ENCODE assay signal across 20 mouse cellular contexts in the genomic region with DNA sequence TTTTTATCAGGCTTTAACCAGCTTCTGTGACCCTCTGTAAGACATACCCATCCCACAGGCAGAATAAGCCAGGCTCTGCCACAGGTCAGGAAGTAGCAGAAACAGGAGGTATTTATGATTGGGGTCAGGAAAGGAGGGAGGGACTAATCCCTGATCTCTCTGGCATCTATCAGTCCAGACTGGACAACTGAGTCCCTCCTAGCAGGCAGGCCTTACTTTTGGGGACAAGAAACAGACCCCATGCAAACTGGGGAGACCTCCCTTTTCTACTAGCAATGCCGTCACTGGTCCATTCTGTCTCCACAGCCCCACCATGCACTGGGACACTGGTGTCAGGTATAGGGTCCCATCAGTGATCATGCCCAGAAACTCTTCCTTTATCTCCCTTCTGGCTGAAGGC. TPM values are rescaled to one million over a fixed set of nuclear protein-coding genes. Genes with fewer than 3 reads are reported as not detected.
A peak's percentile ranks its signal among the peaks of the same experiment; 100 is the strongest.
DNase-seq lines count a peak whose midpoint lies in the region; ATAC-seq and TF ChIP-seq lines count a peak whose summit lies in the region.
"Had no signal": no experiment of that assay in that cellular context is flagged by ENCODE, and none has a peak within 500 bp of the region (broad histone marks: within the 10 kb centered on the region; RNA-seq: fewer than 3 reads in every experiment).

No protein-coding gene starts in this region.

- no peak for DNase-seq in left cerebral cortex, adult 2 months (ENCODE audit: extremely low spot score in 1 of 2, low spot score in 2 of 2)
- no peak for DNase-seq in left cerebral cortex, postnatal 25 days (ENCODE audit: low spot score in 2 of 2)
- no peak for DNase-seq in hindbrain, postnatal 0 days (ENCODE audit: low spot score)
- DNase-seq in gastrocnemius, postnatal 14 days = no peak
- no peak for DNase-seq in retina, embryonic 14.5 days (ENCODE audit: low spot score)
- DNase-seq: adrenal gland, postnatal 36 days; cerebellum, adult 11-12 months; embryo, embryonic 11 days; gastrocnemius, adult 2 months; heart, adult 18-20 months; heart, postnatal 36 days; thymus, postnatal 25 days had no signal

- WGBS in forebrain, embryonic 15.5 days = 96% methylated on average over 1 of the region's 1 CpGs
- WGBS in hindbrain, postnatal 0 days = 96% methylated on average over 1 of the region's 1 CpGs
- 93% methylated on average over 1 of the region's 1 CpGs for WGBS in neural tube, embryonic 14.5 days

- H3K9ac ChIP-seq in forebrain, embryonic 15.5 days (replicated peaks) = no peak overlapping the region
- no peak overlapping the region for H3K9ac ChIP-seq in hindbrain, postnatal 0 days (replicated peaks; ENCODE audit: low read length)
- no peak overlapping the region for H3K9ac ChIP-seq in neural tube, embryonic 14.5 days (replicated peaks; ENCODE audit: low read depth, low read length)
- H3K9ac ChIP-seq: kidney, embryonic 15.5 days; liver, embryonic 14.5 days; lung, embryonic 15.5 days had no signal

- H3K9me3 ChIP-seq in forebrain, embryonic 15.5 days = no peaks in the 10 kb centered on the region
- H3K9me3 ChIP-seq in hindbrain, postnatal 0 days (ENCODE audit: low read length) = no peaks in the 10 kb centered on the region
- no peaks in the 10 kb centered on the region for H3K9me3 ChIP-seq in neural tube, embryonic 14.5 days (ENCODE audit: control insufficient read depth, low read length)
- H3K9me3 ChIP-seq: kidney, embryonic 15.5 days; lung, embryonic 15.5 days had no signal

- TF ChIP-seq CTCF in left cerebral cortex, adult 2 months (IDR thresholded peaks at IDR 0.05) = no peak
- TF ChIP-seq CTCF in hindbrain, postnatal 0 days (IDR thresholded peaks at IDR 0.05; ENCODE audit: low read depth) = no peak

- H3K4me2 ChIP-seq in forebrain, embryonic 15.5 days (replicated peaks) = no peak overlapping the region
- H3K4me2 ChIP-seq in hindbrain, postnatal 0 days (ENCODE audit: low read depth, low read length) = no peak overlapping the region
- H3K4me2 ChIP-seq in neural tube, embryonic 14.5 days (ENCODE audit: low read depth, low read length) = no peak overlapping the region
- H3K4me2 ChIP-seq: kidney, embryonic 15.5 days; lung, embryonic 15.5 days had no signal

- peaks cover 16% of the 10 kb centered on the region; the same call in 1 of the 2 replicates for H3K4me1 ChIP-seq in forebrain, embryonic 15.5 days
- H3K4me1 ChIP-seq in hindbrain, postnatal 0 days (ENCODE audit: insufficient read depth, low read length) = peaks cover 5% of the 10 kb centered on the region; the same call in 1 of the 2 replicates
- no peaks in the 10 kb centered on the region for H3K4me1 ChIP-seq in neural tube, embryonic 14.5 days (ENCODE audit: control insufficient read depth, insufficient read depth, low read length)
- H3K4me1 ChIP-seq: lung, embryonic 15.5 days had no signal

- 0 out of 2 replicates have a peak, but pooled peaks have one; percentile 17 for ATAC-seq in forebrain, embryonic 15.5 days (replicated peaks)
- no peak for ATAC-seq in hindbrain, postnatal 0 days
- ATAC-seq in neural tube, embryonic 14.5 days (ENCODE audit: low read depth) = no peak
- ATAC-seq: intestine, embryonic 16.5 days had no signal

- peak overlapping the region; percentile 89 for H3K27ac ChIP-seq in left cerebral cortex, adult 2 months
- peak overlapping the region; percentile 75 for H3K27ac ChIP-seq in forebrain, embryonic 15.5 days (replicated peaks)
- H3K27ac ChIP-seq in hindbrain, postnatal 0 days = peak overlapping the region; percentile 37; the same call in 1 of the 2 replicates
- H3K27ac ChIP-seq in neural tube, embryonic 14.5 days (ENCODE audit: low read depth, low read length) = peak overlapping the region; percentile 55; the same call in 1 of the 2 replicates
- H3K27ac ChIP-seq: gastrocnemius, adult 2 months; kidney, embryonic 15.5 days; liver, embryonic 14.5 days; lung, embryonic 15.5 days had no signal

- 0 out of 2 replicates have a peak overlapping the region, but pooled peaks have one; percentile 48 for H3K4me3 ChIP-seq in left cerebral cortex, adult 2 months
- H3K4me3 ChIP-seq in forebrain, embryonic 15.5 days = no peak overlapping the region
- H3K4me3 ChIP-seq in hindbrain, postnatal 0 days (ENCODE audit: low read length) = no peak overlapping the region
- no peak overlapping the region for H3K4me3 ChIP-seq in neural tube, embryonic 14.5 days (ENCODE audit: low read depth, low read length)
- H3K4me3 ChIP-seq: gastrocnemius, adult 2 months; kidney, embryonic 15.5 days; lung, embryonic 15.5 days had no signal

- intact Hi-C loops in left cerebral cortex, adult 2 months (cut with DNase I) = loop anchor here (5.0 kb wide), 1 partner anchor 74 kb away; no protein-coding TSS in a partner anchor
- intact Hi-C loops in left cerebral cortex, postnatal 25 days (cut with DNase I) = loop anchor here (5.0 kb wide), 1 partner anchor 154 kb away; a partner anchor contains a TSS
- intact Hi-C loops in gastrocnemius, postnatal 14 days (cut with DNase I; ENCODE audit: low total_unique reads) = no loop called here

- no peaks in the 10 kb centered on the region for H3K36me3 ChIP-seq in forebrain, embryonic 15.5 days
- H3K36me3 ChIP-seq in hindbrain, postnatal 0 days (ENCODE audit: insufficient read depth, low read length) = no peaks in the 10 kb centered on the region
- H3K36me3 ChIP-seq in neural tube, embryonic 14.5 days (ENCODE audit: control insufficient read depth, insufficient read depth, low read length) = no peaks in the 10 kb centered on the region; the same call in 1 of the 2 replicates
- H3K36me3 ChIP-seq: kidney, embryonic 15.5 days; lung, embryonic 15.5 days had no signal

- H3K27me3 ChIP-seq in forebrain, embryonic 15.5 days = no peaks in the 10 kb centered on the region
- H3K27me3 ChIP-seq in hindbrain, postnatal 0 days (ENCODE audit: insufficient read depth, low read length) = no peaks in the 10 kb centered on the region
- H3K27me3 ChIP-seq in neural tube, embryonic 14.5 days (ENCODE audit: control insufficient read depth, insufficient read depth, low read length) = no peaks in the 10 kb centered on the region
- H3K27me3 ChIP-seq: kidney, embryonic 15.5 days; lung, embryonic 15.5 days had no signal

RNA-seq across cellular contexts. Expression of a gene that starts 37.1 kb away (rescaled TPM):
- 100 to 1,000 TPM; 253 to 266 TPM for total RNA-seq in left cerebral cortex, adult 2 months (2021)
- total RNA-seq in left cerebral cortex, postnatal 25 days (2021) = 100 to 1,000 TPM; 219 to 226 TPM
- 59.1 and 61.2 TPM in 2 replicates for polyA plus RNA-seq in forebrain, embryonic 15.5 days (2015; fragmentation: Nextera tagmentation; extraction: Ambion mirVana)
- 126 and 128 TPM in 2 replicates for total RNA-seq in hindbrain, postnatal 0 days (2014; rRNA removed)
- 39.8 and 44.6 TPM in 2 replicates for polyA plus RNA-seq in hindbrain, postnatal 0 days (2015; fragmentation: Nextera tagmentation; extraction: Ambion mirVana)
- 71.5 and 83.8 TPM in 2 replicates for polyA plus RNA-seq in neural tube, embryonic 14.5 days (2014; fragmentation: Nextera tagmentation; extraction: Ambion mirVana)
- total RNA-seq in gastrocnemius, postnatal 14 days (2021) = 1 to 10 TPM; 1.1 to 2.0 TPM
- total RNA-seq: megakaryocyte progenitor cell, adult 5-6 weeks; neutrophil, adult 5-6 weeks had no signal

Comparison
In these comparisons a context has a peak if more than half of its experiments do, and no peak if none do; other contexts are left out.
1. H3K27ac ChIP-seq: peak in every context shown above with its lines; median percentile 89 in left cerebral cortex, adult 2 months; 75 in forebrain, embryonic 15.5 days; 55 in neural tube, embryonic 14.5 days; 37 in hindbrain, postnatal 0 days.
2. RNA of a gene that starts 37.1 kb away (total RNA-seq): 253 to 266 TPM in left cerebral cortex, adult 2 months, 219 to 226 TPM in left cerebral cortex, postnatal 25 days and 126 to 128 TPM in hindbrain, postnatal 0 days; 1.1 to 2.0 TPM in gastrocnemius, postnatal 14 days; every median in the first group is over 10 times any median in the second.